ENCODE assay signal across 9 mouse cellular contexts in the genomic region with DNA sequence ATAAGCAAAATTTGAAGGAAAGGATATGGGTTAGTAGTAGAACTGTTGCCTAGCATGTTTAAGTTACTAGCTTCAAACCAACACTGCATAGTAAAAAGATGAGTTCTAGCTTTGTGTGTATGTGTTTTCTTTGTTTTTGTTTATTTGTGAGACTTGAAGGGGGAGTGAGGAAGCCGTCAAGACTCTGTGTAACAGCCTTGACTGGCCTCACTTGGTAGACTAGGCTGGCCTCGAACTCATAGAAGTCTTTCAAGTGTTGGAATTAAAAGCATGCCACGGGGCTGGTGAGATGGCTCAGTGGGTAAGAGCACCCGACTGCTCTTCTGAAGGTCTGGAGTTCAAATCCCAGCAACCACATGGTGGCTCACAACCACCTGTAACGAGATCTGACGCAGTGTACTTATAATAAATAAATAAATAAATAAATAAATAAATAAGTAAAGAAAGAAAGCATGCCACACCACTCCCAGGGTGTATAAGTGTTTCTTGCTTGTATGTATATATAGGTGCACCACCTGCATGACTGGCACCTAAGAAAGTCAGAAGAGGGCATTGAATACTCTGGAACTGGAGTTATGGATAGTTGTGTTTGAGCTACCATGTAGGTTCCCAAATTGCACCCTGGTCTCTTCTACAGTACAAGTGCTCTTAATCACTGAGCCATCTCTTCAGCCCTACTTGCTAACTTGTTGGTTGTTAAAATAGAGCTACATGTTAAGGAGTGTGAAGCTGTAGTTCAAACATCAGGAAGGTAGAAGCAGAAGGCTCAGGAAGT. TPM values are rescaled to one million over a fixed set of nuclear protein-coding genes. Genes with fewer than 3 reads are reported as not detected.
DNase-seq lines count a peak whose midpoint lies in the region; ATAC-seq and TF ChIP-seq lines count a peak whose summit lies in the region.
"Had no signal": no experiment of that assay in that cellular context is flagged by ENCODE, and none has a peak within 500 bp of the region (broad histone marks: within the 10 kb centered on the region; RNA-seq: fewer than 3 reads in every experiment).

No protein-coding gene starts in this region.

- H3K27ac ChIP-seq in cerebellum, adult 2 months (ENCODE audit: insufficient read depth, low read length) = no peak overlapping the region
- peak overlapping the region; percentile 93 for H3K27ac ChIP-seq in lung, embryonic 15.5 days
- H3K27ac ChIP-seq in intestine, embryonic 15.5 days = peak overlapping the region; percentile 48; the same call in 1 of the 2 replicates

- WGBS in cerebellum, adult 2 months = 14% methylated on average over 6 of the region's 6 CpGs
- WGBS in lung, embryonic 15.5 days = 34% methylated on average over 6 of the region's 6 CpGs
- WGBS in lung, adult 2 months = 28% methylated on average over 6 of the region's 6 CpGs
- 34% methylated on average over 6 of the region's 6 CpGs for WGBS in intestine, embryonic 15.5 days

- TF ChIP-seq POLR2A in cerebellum, adult 2 months (IDR thresholded peaks at IDR 0.05; ENCODE audit: borderline replicate concordance, insufficient read depth, low read length) = no peak
- TF ChIP-seq POLR2A in lung, adult 2 months (IDR thresholded peaks at IDR 0.05; ENCODE audit: borderline replicate concordance, extremely low read depth, low read depth, low read length) = no peak

- H3K9me3 ChIP-seq in lung, embryonic 15.5 days = no peaks in the 10 kb centered on the region
- no peaks in the 10 kb centered on the region for H3K9me3 ChIP-seq in intestine, embryonic 15.5 days

- no peak for TF ChIP-seq CTCF in cerebellum, adult 2 months (IDR thresholded peaks at IDR 0.05; ENCODE audit: borderline replicate concordance, insufficient read depth, low read depth, low read length)
- no peak for TF ChIP-seq CTCF in lung, adult 2 months (IDR thresholded peaks at IDR 0.05; ENCODE audit: insufficient read depth, low read length)

- peak; percentile 44 for DNase-seq in cerebellum, adult 11-12 months
- DNase-seq in cerebellum, adult 2 months = no peak
- no peak for DNase-seq in lung, adult 2 months
- peak; percentile 58 for DNase-seq in retina, postnatal 7 days (ENCODE audit: low read depth, low spot score)
- DNase-seq in layer of hippocampus, postnatal 10 days (ENCODE audit: low spot score in 2 of 2) = no peak
- DNase-seq in layer of hippocampus, postnatal 14 days (ENCODE audit: low spot score in 2 of 2) = no peak

- no peak overlapping the region for H3K4me3 ChIP-seq in cerebellum, adult 2 months (replicated peaks; ENCODE audit: insufficient read depth, low read depth, low read length)
- no peak overlapping the region for H3K4me3 ChIP-seq in lung, embryonic 15.5 days
- no peak overlapping the region for H3K4me3 ChIP-seq in lung, adult 2 months (replicated peaks; ENCODE audit: extremely low read depth, low read depth, low read length)
- no peak overlapping the region for H3K4me3 ChIP-seq in intestine, embryonic 15.5 days (replicated peaks)
- H3K4me3 ChIP-seq: myocyte had no signal

- no peaks in the 10 kb centered on the region for H3K27me3 ChIP-seq in cerebellum, adult 2 months (ENCODE audit: control insufficient read depth, insufficient read depth, low read length)
- no peaks in the 10 kb centered on the region for H3K27me3 ChIP-seq in lung, embryonic 15.5 days
- H3K27me3 ChIP-seq in intestine, embryonic 15.5 days (replicated peaks) = no peaks in the 10 kb centered on the region

- H3K4me1 ChIP-seq in cerebellum, adult 2 months (ENCODE audit: control insufficient read depth, insufficient read depth, low read length) = no peaks in the 10 kb centered on the region
- peaks cover 22% of the 10 kb centered on the region; the same call in 1 of the 2 replicates for H3K4me1 ChIP-seq in lung, embryonic 15.5 days
- peaks cover 4% of the 10 kb centered on the region for H3K4me1 ChIP-seq in lung, adult 2 months (ENCODE audit: control insufficient read depth, insufficient read depth, low read length)
- no peaks in the 10 kb centered on the region; the same call in 1 of the 2 replicates for H3K4me1 ChIP-seq in intestine, embryonic 15.5 days (replicated peaks)

- no peak overlapping the region for H3K4me2 ChIP-seq in lung, embryonic 15.5 days
- H3K4me2 ChIP-seq in intestine, embryonic 15.5 days (replicated peaks) = no peak overlapping the region

- H3K9ac ChIP-seq in lung, embryonic 15.5 days = no peak overlapping the region
- no peak overlapping the region for H3K9ac ChIP-seq in intestine, embryonic 15.5 days

- H3K36me3 ChIP-seq in lung, embryonic 15.5 days = no peaks in the 10 kb centered on the region
- H3K36me3 ChIP-seq in intestine, embryonic 15.5 days = no peaks in the 10 kb centered on the region

- ATAC-seq in lung, embryonic 15.5 days (ENCODE audit: borderline replicate concordance, extremely low read depth, low FRiP score, low TSS enrichment) = no peak
- ATAC-seq in intestine, embryonic 15.5 days = no peak

RNA-seq across cellular contexts. Expression of gene Tex14, which starts 18.9 kb away (rescaled TPM):
- 0.87 and 0.98 TPM in 2 replicates for polyA plus RNA-seq in cerebellum, adult 2 months (2012; rRNA removed)
- 0.46 and 0.54 TPM in 2 replicates for polyA plus RNA-seq in lung, embryonic 15.5 days (2015; fragmentation: Nextera tagmentation; extraction: Ambion mirVana)
- polyA plus RNA-seq in lung, adult 2 months (2012; rRNA removed) = 0.39 and 0.45 TPM in 2 replicates
- polyA plus RNA-seq in intestine, embryonic 15.5 days (2015; fragmentation: Nextera tagmentation; extraction: Ambion mirVana) = 0.37 and 0.96 TPM in 2 replicates
- total RNA-seq in layer of hippocampus, postnatal 10 days (2021) = under 1 TPM; 0.22 to 0.48 TPM
- under 1 TPM; 0.12 to 0.51 TPM for total RNA-seq in layer of hippocampus, postnatal 14 days (2021)

RNA-seq across cellular contexts. Expression of gene Rad51c, which starts 19.0 kb away (rescaled TPM):
- polyA plus RNA-seq in cerebellum, adult 2 months (2012; rRNA removed) = 4.5 and 4.7 TPM in 2 replicates
- polyA plus RNA-seq in lung, embryonic 15.5 days (2015; fragmentation: Nextera tagmentation; extraction: Ambion mirVana) = 9.0 and 11.3 TPM in 2 replicates
- 0.36 and 0.44 TPM in 2 replicates for polyA plus RNA-seq in lung, adult 2 months (2012; rRNA removed)
- polyA plus RNA-seq in intestine, embryonic 15.5 days (2015; fragmentation: Nextera tagmentation; extraction: Ambion mirVana) = 6.3 and 7.0 TPM in 2 replicates
- total RNA-seq in layer of hippocampus, postnatal 10 days (2021) = 1 to 10 TPM; 4.1 to 4.7 TPM
- total RNA-seq in layer of hippocampus, postnatal 14 days (2021) = 1 to 10 TPM; 3.9 to 4.4 TPM

Comparison
In these comparisons a context has a peak if more than half of its experiments do, and no peak if none do; other contexts are left out.
1. DNase-seq: peak in cerebellum, adult 11-12 months (single experiment) and retina, postnatal 7 days (single experiment); none in cerebellum, adult 2 months (0 of 2), lung, adult 2 months (single experiment), layer of hippocampus, postnatal 10 days (0 of 2) and layer of hippocampus, postnatal 14 days (0 of 2).